Mouse (Mus musculus) megakaryocyte-erythroid progenitor cell, adult 5-6 weeks (primary cell): ENCODE measurements around the gene Slc22a17. TPM values are rescaled to one million over a fixed set of nuclear protein-coding genes. Genes with fewer than 3 reads are reported as not detected.

Source experiments
- ATAC-seq: replicated peaks from 2 replicates; pipeline ENCODE4 v1.8.0; 2016; ENCODE audit warnings: mild to moderate bottlenecking, inconsistent platforms; ENCODE audit not compliant: severe bottlenecking, poor library complexity, low FRiP score, low TSS enrichment
- total RNA-seq, 2 experiments: library from RNA; stranded (forward) in 1 of 2; stranded (reverse) in 1 of 2; fragments of 200-1000, 215-1000 nt in 1 of 2; fragments of >200 nt in 1 of 2; fragmentation: Nextera tagmentation in 1 of 2; gene quantifications; 2 replicates each; pipeline ENCODE4 v1.2.3; 2014 to 2017

The Slc22a17 gene
- total RNA-seq, 2 experiments from 2014 or later: 2.2 TPM; not detected in 1

DNA sequence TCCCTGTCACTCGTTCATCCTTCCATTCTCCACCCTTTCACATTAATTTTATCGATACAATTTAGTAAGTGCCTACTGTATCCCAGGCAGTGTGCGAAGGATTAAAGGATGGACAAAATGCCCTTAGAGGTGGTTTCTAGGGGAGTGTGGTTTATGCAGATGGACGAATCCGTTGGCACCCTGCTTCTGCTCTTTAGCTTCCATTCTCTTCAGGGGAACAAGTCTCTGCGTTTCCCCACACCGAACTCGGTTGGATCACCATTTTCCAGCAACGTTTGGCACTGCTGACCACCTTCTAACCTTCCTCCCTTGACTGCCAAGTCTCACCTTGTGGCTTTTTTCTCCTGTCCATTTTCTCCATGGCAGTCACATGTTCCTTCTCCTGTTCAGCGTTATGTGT lies 411 bp upstream of the Slc22a17 start:
- no peak for ATAC-seq

DNA sequence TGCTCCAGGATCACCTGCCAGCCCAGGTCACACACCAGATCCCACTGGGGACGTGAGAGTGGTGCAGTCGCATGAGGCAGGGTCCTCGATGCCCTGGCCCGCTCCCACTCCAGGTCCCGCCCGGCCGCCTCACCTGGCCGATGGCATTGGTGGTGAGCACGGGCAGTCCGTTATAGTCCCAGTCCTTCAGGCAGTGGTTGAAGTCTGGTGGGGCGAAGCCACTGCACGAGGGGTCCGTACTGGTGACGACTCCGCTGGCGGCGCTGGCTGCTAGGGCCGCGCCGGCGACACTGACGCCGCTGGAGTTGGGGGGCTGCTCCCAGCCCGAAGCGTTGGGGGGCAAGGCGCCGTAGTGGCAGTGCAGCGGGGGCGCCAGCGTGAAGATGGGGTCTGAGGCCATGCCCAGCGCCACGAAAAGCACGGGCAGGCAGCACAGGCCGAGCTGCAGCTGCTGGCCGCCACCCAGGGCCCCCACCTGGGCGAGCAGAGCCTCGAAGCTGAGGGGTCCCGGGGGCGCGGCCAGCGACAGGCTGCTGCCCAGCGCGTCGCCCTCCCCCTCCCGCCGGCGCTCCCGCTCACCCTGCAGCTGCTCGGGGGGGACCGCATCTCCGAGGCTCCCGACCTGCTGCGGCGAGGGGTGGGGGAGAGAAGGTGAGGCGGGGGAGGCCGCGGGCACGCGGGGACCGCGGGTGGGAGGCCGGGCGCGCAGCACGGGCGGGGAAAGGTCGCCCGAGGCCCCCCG lies 652 bp downstream of the Slc22a17 start:
- ATAC-seq: no peak

DNA sequence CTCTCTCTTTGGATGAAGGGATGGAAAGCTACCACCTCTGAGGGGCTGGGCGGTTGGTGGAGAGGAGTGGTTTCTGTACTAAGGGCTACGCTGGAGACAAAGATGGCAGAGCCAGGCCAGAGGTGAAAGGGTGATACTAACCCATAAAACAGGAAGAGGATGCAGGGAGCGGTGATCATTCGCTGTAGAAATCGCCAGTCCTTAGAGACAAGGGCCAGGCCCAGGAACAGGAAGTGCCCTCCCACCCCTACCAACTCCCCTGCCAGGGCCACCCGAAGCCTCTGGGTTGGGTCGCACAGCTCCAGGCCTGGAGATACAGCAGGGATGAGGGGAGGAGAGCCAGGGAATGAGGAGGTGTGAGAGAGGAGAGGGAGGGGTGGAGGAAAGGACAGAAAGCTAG lies 4.2 kb downstream of the Slc22a17 start:
- no peak for ATAC-seq

DNA sequence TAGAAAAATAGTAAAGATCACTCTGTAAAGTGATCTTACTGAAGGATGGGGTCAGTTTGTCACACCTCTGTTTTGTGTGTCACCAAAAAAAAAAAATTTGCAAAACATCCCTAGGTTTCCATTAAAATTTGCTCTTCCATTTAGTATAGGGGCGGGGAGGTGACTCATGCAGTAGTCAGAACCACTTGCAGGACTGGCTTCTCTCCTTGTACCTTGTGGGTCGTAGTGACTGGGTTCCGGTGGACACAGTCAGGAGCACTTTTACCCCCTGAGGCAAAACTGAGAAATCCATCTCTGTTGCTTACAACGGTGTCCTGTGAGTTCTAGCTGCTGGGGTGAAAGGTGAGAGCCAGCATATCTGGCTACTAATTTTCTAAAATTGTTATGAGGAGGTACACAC lies 9.3 kb downstream of the Slc22a17 start:
- ATAC-seq: no peak

DNA sequence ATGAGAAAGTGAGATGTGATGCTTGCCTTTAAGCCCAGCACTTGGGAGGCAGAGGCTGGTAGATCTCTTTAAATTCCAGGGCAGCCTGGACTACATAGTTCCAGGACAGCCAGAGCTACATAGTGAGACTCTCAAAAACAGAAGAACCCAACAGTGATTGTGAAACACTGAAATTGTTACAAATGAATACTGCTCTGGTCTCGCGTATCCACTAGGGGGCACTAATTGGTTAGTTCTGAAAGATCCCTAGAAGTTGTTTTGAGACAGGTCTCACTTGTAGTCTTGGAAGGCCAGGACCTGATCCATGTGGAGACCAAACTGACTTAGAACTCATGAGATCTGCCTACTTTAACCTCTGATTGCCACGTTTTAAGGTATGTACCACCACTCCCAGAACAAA lies 12.5 kb downstream of the Slc22a17 start:
- ATAC-seq: peak; percentile 70

DNA sequence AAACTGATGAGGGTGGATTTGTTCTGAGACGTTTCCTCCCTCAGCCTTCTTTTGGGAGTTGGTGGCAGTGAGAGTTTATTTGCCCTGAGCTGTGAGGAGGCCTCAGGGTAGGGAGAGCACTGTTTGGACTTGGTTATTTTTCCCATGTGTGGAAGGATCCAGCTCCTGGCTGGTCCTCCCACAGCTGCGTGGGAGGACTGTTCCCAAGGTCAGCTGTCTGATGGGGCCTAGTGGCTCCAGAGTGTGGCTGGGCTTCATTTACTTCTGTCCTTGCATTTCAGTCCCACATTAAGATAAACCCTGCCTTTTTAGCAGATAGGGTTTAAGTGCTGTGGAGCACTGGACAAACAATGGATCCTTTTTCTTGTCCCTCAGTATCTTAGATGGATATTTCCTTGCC lies 15.5 kb downstream of the Slc22a17 start:
- ATAC-seq: no peak

DNA sequence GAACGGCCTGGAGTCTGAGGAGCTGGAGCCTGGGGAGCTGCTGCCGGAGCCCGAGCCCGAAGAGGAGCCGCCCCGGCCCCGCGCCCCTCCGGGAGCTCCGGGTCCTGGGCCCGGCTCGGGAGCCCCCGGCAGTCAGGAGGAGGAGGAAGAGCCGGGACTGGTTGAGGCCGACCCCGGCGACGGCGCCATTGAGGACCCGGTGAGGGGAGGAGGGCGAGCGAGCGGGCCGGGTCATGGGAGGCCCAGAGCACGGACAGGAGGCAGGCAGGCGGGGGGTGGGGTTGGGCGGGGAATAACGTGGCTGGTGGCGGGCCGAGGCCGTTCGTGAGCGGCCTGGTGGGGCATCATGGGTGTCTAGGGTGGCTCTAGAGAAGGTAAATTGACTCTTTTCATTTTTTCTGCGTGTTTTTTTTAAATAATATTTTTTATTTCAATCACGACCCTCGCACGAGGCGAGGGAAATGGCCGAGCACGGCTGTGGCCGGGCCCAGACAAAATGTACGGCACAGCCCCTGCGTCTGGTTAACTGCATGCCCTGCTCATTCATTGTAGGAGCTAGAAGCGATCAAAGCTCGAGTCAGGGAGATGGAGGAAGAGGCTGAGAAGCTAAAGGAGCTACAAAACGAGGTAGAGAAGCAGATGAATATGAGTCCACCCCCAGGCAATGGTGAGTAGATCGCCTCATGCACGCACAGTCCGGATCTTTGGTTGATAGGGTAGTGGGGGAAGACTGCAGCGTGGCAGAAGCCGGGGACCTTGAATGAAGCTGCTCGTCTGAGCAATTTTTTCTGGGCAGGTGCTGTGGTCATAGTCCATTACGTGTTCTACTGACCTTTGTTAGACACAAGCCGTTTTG lies 18.4 kb downstream of the Slc22a17 start:
- ATAC-seq: no peak

DNA sequence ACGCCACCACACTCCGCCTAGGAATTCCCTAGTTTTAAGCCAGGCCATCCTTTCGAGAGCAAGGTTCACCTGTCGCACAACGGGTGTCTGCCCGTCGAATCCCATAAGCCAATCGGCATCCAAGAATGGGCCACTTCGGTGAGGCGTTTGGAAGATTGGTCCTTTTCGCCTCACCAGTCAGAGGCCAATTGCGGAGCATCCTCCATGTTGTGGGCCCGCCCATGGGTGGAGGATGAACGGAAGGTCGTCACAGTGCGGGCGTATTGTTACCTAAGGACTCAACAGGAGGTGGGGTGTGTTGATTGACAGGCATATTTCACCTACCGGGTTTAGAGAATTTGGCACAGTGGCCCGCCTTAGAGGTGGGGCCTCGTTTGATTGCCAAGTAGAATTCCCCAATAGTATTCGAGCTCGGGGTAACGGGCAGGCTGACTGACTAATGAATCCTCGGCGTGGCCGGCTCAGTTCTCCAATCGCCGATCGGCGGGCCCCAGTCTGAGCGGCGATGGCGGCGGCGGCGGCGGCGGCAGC lies 19.2 kb downstream of the Slc22a17 start:
- ATAC-seq: peak; percentile 100

DNA sequence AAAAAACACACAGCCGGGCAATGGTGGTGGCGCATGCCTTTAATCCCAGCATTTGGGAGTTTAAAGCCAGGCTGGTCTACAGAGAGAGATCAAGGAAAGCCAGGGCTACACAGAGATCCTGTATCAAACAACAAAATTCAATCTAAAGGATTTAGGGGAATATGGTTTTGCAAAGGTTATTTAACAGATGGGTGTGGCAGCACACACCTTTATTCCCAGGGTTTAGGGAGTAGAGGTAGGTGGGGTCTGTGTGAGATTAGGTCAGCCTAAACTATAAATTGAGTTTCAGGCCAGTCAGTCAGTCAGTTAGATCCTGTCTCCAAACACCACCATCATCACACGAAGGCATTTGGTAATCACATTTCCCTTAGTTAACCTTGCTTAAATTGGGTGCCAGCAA lies 20.7 kb downstream of the Slc22a17 start, which contains the start of gene Pabpn1:
Gene Pabpn1 (plus strand): TSS at position 301 of the 400 bp plus-strand sequence.
- ATAC-seq: no peak

DNA sequence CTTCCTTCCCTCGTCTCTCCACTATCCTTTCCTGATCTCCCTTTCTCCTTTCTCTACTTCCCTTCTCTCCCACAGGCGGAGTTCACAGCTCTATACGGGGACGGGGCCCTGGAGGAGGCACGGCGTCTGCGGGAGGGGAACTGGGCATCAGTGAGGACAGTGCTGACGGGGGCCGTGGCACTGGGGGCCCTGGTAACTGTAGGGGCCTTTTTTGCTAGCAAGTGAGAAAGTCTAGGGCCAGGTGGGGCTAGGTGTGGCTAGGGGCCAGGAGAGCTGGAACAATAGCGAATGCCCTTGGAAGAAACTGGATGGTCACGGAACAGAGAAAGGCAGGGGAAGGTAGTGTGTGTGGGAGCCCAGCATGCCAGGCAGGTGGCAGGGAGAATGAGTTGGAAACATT lies 27.6 kb downstream of the Slc22a17 start:
- ATAC-seq: no peak

DNA sequence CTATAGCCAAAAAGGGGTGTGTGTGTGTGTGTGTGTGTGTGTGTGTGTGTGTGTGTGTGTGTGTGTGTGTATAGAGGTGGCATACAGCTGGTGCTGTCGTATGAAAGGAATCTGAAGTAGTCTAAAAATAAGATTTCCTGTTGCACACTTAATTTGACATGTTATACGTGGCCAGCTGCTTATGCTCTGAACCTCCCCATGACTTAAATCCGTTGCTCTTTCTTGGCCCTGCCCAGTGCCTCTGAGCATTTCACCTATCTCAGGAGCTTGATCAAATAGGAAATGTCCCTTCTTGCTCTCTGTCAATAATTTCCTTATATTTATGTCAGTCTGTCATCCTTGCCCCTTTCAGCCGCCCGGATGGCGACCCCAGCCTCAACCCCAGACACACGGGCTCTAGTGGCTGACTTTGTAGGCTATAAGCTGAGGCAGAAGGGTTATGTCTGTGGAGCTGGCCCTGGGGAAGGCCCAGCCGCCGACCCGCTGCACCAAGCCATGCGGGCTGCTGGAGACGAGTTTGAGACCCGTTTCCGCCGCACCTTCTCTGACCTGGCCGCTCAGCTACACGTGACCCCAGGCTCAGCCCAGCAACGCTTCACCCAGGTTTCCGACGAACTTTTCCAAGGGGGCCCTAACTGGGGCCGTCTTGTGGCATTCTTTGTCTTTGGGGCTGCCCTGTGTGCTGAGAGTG lies 28.8 kb downstream of the Slc22a17 start:
- no peak for ATAC-seq

DNA sequence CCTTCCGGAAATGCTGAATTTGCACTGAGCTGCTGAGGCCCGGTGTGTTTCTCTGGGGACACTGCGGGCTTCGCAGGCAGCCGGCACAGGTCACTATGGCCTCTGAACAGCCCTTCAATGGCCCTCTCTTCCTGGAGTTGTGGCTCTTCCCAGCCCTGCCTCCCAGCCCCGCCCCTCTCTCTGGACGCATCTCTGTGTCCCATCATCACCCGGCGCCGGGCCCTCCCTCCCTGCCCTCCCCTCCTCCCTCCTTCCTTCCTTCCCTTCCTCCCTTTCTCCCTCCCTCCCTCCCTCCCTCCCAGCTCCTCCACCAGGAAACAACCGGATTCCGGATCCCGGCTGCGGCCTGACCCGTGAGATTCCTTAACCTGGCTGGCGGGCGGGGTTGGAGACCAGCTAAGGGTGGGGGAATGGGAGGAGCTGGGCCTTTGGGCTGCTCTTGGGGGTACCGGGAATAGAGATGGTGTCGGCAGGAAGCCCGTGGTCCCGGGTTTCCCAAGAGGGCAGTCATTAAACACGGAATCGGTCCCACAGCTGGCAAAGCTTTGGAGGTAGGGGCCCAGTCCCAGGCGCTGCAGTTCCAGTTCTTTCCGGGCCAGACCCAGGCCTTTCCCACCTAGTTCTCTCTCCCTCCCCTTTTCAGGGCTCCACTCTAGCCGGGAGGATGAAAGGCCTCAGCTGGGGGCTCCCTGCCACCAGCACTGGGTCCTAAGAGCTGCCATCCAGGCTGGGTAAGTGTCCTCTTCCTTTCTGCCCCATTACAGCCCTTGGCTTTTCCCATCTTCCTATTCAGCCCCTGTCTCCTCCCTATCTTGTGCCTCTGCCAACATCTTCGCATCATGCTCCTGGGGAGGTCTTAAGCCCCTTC lies 29.5 kb downstream of the Slc22a17 start, which contains the start of the genes Bcl2l2 and Gm20521:
Gene Bcl2l2 (plus strand): TSS at position 224 of the 868 bp plus-strand sequence.
Gene Gm20521 (plus strand): TSS at position 288 of the 868 bp plus-strand sequence.
- ATAC-seq: peak; percentile 90

DNA sequence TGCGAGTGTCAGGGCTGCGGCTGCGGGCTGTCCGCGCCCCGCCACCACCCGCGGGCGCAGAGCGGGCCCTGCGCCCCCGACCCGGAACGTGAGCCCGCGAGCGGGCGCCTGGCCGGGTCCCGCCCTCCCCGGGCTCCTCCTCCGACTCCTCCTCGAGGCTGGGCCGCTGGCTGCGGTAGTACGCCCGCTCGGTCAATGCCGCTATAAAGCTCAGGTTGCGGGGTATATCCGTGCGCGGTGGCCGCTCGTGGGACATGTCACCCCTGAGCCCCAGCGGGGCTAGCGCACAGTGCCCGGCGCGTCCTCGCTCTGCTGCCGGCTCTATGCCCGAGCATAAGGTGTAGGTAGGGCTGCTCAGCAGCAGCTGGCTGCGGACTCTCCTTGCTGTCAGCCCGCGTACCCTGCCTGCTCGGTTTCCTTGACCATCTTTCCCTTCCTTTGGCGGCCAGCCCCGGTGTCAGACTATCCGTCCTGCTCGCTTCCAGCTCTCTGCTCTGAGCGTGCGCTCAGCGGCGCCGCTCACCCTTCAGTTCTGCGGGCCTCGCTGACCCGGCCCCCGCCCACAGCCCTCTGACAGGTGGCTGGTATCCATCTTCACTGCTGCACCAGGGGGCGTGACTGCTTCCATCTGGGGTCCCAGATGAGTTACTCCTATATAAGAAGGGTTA lies 35.8 kb downstream of the Slc22a17 start, which contains the start of gene Ppp1r3e:
Gene Ppp1r3e (minus strand): TSS at position 503 of the 668 bp plus-strand sequence.
- ATAC-seq: peak; percentile 73

DNA sequence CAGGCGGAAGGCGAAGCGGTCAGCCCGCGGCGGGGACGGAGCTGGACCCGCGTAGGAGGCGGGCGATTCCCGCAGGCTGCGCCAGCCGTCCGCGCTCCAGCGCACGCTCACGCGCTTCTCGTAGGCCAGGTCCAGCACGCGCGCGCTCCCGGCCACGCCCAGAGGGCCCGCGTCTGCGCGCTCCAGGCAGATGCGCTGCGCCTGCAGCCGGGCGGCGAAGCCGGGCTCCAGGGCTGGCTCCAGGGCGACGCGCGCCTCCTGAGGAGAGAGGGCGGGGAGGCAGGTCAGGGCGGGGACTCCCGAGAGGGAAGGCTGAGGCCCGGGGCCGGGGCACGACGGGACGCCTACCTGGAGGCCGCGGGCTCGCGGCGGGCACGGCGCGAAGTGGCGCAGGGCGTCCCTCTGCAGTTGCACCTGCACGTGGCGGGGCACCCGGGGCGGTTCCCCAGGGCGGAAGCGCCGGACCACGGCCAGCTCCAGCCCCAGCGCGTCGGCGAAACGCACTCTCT lies 36.3 kb downstream of the Slc22a17 start:
- peak; percentile 74 for ATAC-seq

DNA sequence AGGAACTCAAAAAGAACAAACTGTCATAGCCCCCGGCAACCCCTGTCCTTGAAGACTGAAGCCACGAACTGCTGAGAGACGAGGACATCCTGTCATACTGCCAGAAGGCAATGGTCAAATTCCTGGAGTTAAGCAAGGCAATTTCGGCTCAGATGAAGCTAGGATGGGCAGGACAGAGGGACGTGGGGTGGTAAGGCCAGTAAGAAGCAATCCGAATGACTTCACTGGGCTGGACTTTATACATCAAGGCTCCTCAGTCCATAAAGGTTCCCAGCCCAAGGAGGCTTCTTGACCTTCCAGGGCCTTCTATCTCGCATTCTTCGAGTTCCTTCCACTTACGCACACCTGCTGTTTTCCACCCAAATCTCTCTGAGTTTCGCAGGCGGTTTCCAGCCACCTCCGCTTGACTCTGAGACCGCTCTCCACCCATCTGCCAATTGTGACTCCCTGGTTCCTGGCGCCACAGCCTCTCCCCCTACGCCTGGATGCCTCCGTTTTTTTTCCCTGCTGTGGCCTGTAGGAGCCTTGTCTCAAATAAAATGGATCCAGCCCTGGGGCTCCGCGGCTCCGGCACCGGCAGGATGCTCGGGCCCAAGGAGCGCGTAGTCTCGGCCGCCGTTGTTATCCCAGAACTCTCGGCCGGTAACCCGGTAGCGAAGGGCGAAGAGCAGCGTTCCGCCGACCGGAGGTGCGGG lies 36.9 kb downstream of the Slc22a17 start:
- ATAC-seq: peak; percentile 28

DNA sequence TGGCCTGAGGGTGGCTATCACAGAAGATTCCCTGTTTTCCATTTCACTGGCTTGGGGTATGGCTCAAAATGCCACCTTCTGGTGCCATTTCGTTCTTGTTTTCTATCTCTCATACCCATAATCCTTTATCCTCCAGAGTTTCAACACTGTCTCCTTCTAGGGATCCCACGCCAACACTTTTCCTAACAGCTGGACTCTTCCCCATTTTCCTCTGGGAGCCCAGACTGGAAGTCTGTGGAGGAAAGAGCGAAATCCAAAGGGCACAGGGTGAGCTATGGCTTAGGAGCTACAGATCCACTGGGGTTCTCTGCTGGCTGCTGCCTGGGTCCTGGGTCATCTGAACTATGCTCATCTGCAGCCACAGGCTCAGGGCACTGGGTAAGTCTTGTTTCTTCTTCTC lies 38.8 kb downstream of the Slc22a17 start:
- no peak for ATAC-seq

DNA sequence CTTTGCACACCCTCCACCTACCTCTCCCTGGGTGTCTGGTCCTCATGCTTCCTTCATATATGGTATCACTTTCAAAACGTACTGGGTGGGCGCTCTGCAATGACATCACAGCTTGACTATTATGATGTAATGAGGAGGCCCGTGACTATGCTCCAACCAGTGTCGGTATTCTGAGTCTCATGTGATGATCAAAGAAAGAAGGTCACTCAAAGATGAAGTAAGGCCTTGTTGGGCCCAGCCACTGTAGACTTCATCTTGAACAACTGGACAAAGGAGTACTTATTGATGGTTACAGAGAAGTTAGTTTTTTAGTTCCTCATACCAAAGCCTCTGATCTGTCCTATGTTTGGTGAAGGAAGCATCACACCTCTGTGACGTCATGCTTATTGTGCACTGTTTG lies 42.1 kb downstream of the Slc22a17 start, which contains the start of gene Homez:
Gene Homez (minus strand): TSS at position 101 of the 400 bp plus-strand sequence.
- no peak for ATAC-seq
